Mouse (Mus musculus) bone marrow macrophage, adult 2 months (primary cell): ENCODE data around the gene Exoc4.

ENCODE experiments used
- CTCF ChIP-seq: IDR thresholded peaks from 2 replicates; pipeline ENCODE4 v1.5.1; 2012; ENCODE audit warnings: low read depth, mild to moderate bottlenecking, low read length, moderate library complexity
- POLR2A ChIP-seq: IDR thresholded peaks from 2 replicates; pipeline ENCODE4 v1.6.1; 2012; ENCODE audit warnings: mild to moderate bottlenecking, low read depth, low read length, borderline replicate concordance

DNA sequence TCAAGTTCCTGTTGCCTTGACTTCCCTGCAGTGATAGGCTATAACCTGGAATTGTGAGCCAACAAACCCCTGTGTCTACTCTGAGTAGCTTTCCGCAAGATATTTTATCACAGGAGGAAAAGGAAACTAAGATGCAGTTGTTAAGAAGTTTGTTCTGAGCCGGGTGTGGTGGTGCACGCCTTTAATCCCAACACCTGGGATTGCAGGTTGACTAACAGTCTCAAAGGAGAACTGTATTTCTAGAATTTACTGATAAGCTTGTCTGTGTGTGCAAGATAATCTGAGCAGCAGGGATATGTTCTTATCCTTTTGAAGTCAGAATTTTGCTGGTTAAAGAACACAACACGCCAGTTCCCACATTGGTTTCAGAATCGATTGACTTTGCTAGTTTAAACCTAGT, 651.1 kb downstream of the Exoc4 start:
- no peak for TF ChIP-seq CTCF
- no peak for TF ChIP-seq POLR2A
